Mouse (Mus musculus): Measurements from ENCODE around the gene Rgs12.

- TF ChIP-seq EP300 (IDR thresholded peaks at IDR 0.05; ENCODE audit: insufficient read depth, low read depth, low read length) (no peak), CTCF (IDR thresholded peaks at IDR 0.05) (no peak), POLR2A (IDR thresholded peaks at IDR 0.05; ENCODE audit: insufficient read depth, low read depth, low read length) (no peak)
These were observed 25.3 kb upstream of the Rgs12 start for GRCm38 (mm10) chr5:34923920-34924319.

All from heart, adult 2 months (tissue).